Mouse (Mus musculus) MEL (cell line): Measurements from ENCODE around the gene Smarcd2. TPM values are rescaled to one million over a fixed set of nuclear protein-coding genes. Genes with fewer than 3 reads are reported as not detected.
A peak's percentile ranks its signal among the peaks of the same experiment; 100 is the strongest.

ENCODE experiments used
- DNase-seq: peaks from one replicate; pipeline ENCODE4 v3.0.0; 2011; ENCODE audit warnings: low read depth, low spot score
- H3K27ac ChIP-seq: 2 replicates; pipeline ENCODE4 v1.5.1; 2012; ENCODE audit warnings: low read depth, mild to moderate bottlenecking, control low read depth, low read length, moderate library complexity; ENCODE audit not compliant: control insufficient read depth
- H3K27me3 ChIP-seq, 2 experiments: fragments of 150-350 bp in 1 of 2; sonication (generic) in 1 of 2; 2 replicates each; pipeline ENCODE4 v1.6.1; 2012; ENCODE audit warnings: low read length in 2 of 2, mild to moderate bottlenecking in 2 of 2, improper control_type of control experiment in 1 of 2, moderate library complexity in 1 of 2; ENCODE audit not compliant: insufficient read depth in 2 of 2, control insufficient read depth in 1 of 2
- H3K36me3 ChIP-seq, 2 experiments: 2 replicates each; pipeline ENCODE4 v1.6.1; 2012 to 2014; ENCODE audit warnings: low read length in 2 of 2, improper control_type of control experiment in 1 of 2, inconsistent platforms in 1 of 2, mild to moderate bottlenecking in 1 of 2; ENCODE audit not compliant: insufficient read depth in 2 of 2, control insufficient read depth in 1 of 2
- H3K4me1 ChIP-seq, 2 experiments: fragments of 150-350 bp in 1 of 2; sonication (generic) in 1 of 2; 2 replicates each; pipeline ENCODE4 v1.6.1; 2012; ENCODE audit warnings: low read length in 2 of 2, improper control_type of control experiment in 1 of 2, mild to moderate bottlenecking in 1 of 2; ENCODE audit not compliant: insufficient read depth in 2 of 2, control insufficient read depth in 1 of 2
- H3K4me3 ChIP-seq, 2 experiments: fragments of 150-350 bp in 1 of 2; sonication (generic) in 1 of 2; 2 replicates each; pipeline ENCODE4 v1.5.1; 2012; ENCODE audit warnings: low read depth in 2 of 2, low read length in 2 of 2, mild to moderate bottlenecking in 2 of 2, moderate library complexity in 2 of 2, control low read depth in 1 of 2, improper control_type of control experiment in 1 of 2; ENCODE audit not compliant: control insufficient read depth in 1 of 2, insufficient read depth in 1 of 2
- H3K79me2 ChIP-seq: 2 replicates; pipeline ENCODE4 v1.6.1; 2012; ENCODE audit warnings: mild to moderate bottlenecking, low read length, moderate library complexity; ENCODE audit not compliant: control insufficient read depth, poor library complexity, insufficient read depth
- H3K9ac ChIP-seq: 2 replicates; pipeline ENCODE4 v1.6.1; 2012; ENCODE audit warnings: low read depth, mild to moderate bottlenecking, control low read depth, low read length, moderate library complexity; ENCODE audit not compliant: control insufficient read depth, poor library complexity, severe bottlenecking
- H3K9me3 ChIP-seq: fragments of 150-350 bp; sonication (generic); replicated peaks from 2 replicates; pipeline ENCODE4 v1.6.1; 2012; ENCODE audit warnings: mild to moderate bottlenecking, low read length, improper control_type of control experiment, moderate library complexity; ENCODE audit not compliant: insufficient read depth
- CHD1 ChIP-seq: IDR thresholded peaks from 2 replicates; pipeline ENCODE4 v1.6.1; 2012; ENCODE audit warnings: low read depth, mild to moderate bottlenecking, inconsistent platforms, low read length, improper control_type of control experiment
- CTCF ChIP-seq, 3 experiments: IDR thresholded peaks in 2 of 3; conservative IDR thresholded peaks in 1 of 3; 2 replicates each; pipeline ENCODE4 v1.5.1; 2011 to 2012; ENCODE audit warnings: low read length in 3 of 3, low read depth in 2 of 3, mild to moderate bottlenecking in 2 of 3, improper control_type of control experiment in 1 of 3, inconsistent platforms in 1 of 3, mixed read lengths in 1 of 3, moderate library complexity in 1 of 3; ENCODE audit not compliant: control insufficient read depth in 1 of 3, insufficient read depth in 1 of 3, poor library complexity in 1 of 3, severe bottlenecking in 1 of 3
- ELF1 ChIP-seq: IDR thresholded peaks from 2 replicates; pipeline ENCODE4 v1.6.1; 2014; ENCODE audit warnings: low read depth, mild to moderate bottlenecking, inconsistent platforms, low read length, improper control_type of control experiment, moderate library complexity
- EP300 ChIP-seq, 2 experiments: IDR thresholded peaks; 2 replicates each; pipeline ENCODE4 v1.6.1; 2011; ENCODE audit warnings: improper control_type of control experiment in 2 of 2, low read length in 2 of 2, low read depth in 1 of 2, mild to moderate bottlenecking in 1 of 2
- ETS1 ChIP-seq: IDR thresholded peaks from 2 replicates; pipeline ENCODE4 v1.6.1; 2012; ENCODE audit warnings: low read depth, mild to moderate bottlenecking, inconsistent platforms, low read length, improper control_type of control experiment, moderate library complexity
- GATA1 ChIP-seq: IDR thresholded peaks from 2 replicates; pipeline ENCODE4 v1.6.1; 2011; ENCODE audit warnings: low read depth, low read length, improper control_type of control experiment
- HCFC1 ChIP-seq: IDR thresholded peaks from 2 replicates; pipeline ENCODE4 v1.6.1; 2012; ENCODE audit warnings: low read depth, mild to moderate bottlenecking, inconsistent platforms, low read length, improper control_type of control experiment, moderate library complexity
- JUND ChIP-seq: IDR thresholded peaks from 2 replicates; pipeline ENCODE4 v1.6.1; 2011; ENCODE audit warnings: low read depth, mild to moderate bottlenecking, improper control_type of control experiment, low read length
- KAT2A ChIP-seq: conservative IDR thresholded peaks from 2 replicates; pipeline ENCODE4 v1.6.1; 2012; ENCODE audit warnings: low read depth, low read length, improper control_type of control experiment, inconsistent platforms
- MAFK ChIP-seq: IDR thresholded peaks from 2 replicates; pipeline ENCODE4 v1.6.1; 2011; ENCODE audit warnings: low read depth, mild to moderate bottlenecking, low read length, improper control_type of control experiment, borderline replicate concordance
- MEF2A ChIP-seq: IDR thresholded peaks from 2 replicates; pipeline ENCODE4 v1.6.1; 2014; ENCODE audit warnings: low read depth, mild to moderate bottlenecking, inconsistent platforms, low read length, improper control_type of control experiment; ENCODE audit not compliant: poor library complexity, insufficient replicate concordance, severe bottlenecking; ENCODE audit errors: extremely low read depth
- MXI1 ChIP-seq: IDR thresholded peaks from 2 replicates; pipeline ENCODE4 v1.6.1; 2011; ENCODE audit warnings: mild to moderate bottlenecking, low read depth, low read length, improper control_type of control experiment
- NELFE ChIP-seq: IDR thresholded peaks from 2 replicates; pipeline ENCODE4 v1.6.1; 2011; ENCODE audit warnings: low read depth, low read length, improper control_type of control experiment
- POLR2A ChIP-seq, 2 experiments: IDR thresholded peaks; 2 replicates each; pipeline ENCODE4 v1.6.1; 2011 to 2012; ENCODE audit warnings: low read length in 2 of 2, mild to moderate bottlenecking in 2 of 2, control low read depth in 1 of 2, improper control_type of control experiment in 1 of 2, low read depth in 1 of 2, moderate library complexity in 1 of 2; ENCODE audit not compliant: control insufficient read depth in 1 of 2, insufficient read depth in 1 of 2, poor library complexity in 1 of 2
- POLR2AphosphoS2 ChIP-seq: IDR thresholded peaks from 2 replicates; pipeline ENCODE4 v1.6.1; 2011; ENCODE audit warnings: low read length, improper control_type of control experiment
- RCOR1 ChIP-seq: IDR thresholded peaks from 2 replicates; pipeline ENCODE4 v1.6.1; 2012; ENCODE audit warnings: low read depth, mild to moderate bottlenecking, inconsistent platforms, low read length, improper control_type of control experiment
- SIN3A ChIP-seq: IDR thresholded peaks from 2 replicates; pipeline ENCODE4 v1.6.1; 2012; ENCODE audit warnings: low read length, improper control_type of control experiment, inconsistent platforms
- UBTF ChIP-seq: IDR thresholded peaks from 2 replicates; pipeline ENCODE4 v1.6.1; 2012; ENCODE audit warnings: low read depth, mild to moderate bottlenecking, inconsistent platforms, low read length, improper control_type of control experiment, moderate library complexity, borderline replicate concordance; ENCODE audit not compliant: insufficient read depth
- USF1 ChIP-seq: IDR thresholded peaks from 2 replicates; pipeline ENCODE4 v1.6.1; 2014; ENCODE audit warnings: low read depth, mild to moderate bottlenecking, inconsistent platforms, low read length, improper control_type of control experiment, moderate library complexity
- ZC3H11A ChIP-seq: IDR thresholded peaks from 2 replicates; pipeline ENCODE4 v1.6.1; 2012; ENCODE audit warnings: low read depth, mild to moderate bottlenecking, inconsistent platforms, low read length, improper control_type of control experiment
- ZNF384 ChIP-seq: IDR thresholded peaks from 2 replicates; pipeline ENCODE4 v1.6.1; 2012; ENCODE audit warnings: low read depth, mild to moderate bottlenecking, inconsistent platforms, low read length, improper control_type of control experiment
- polyA plus RNA-seq, 2 experiments: library from polyadenylated mRNA; stranded (reverse) in 1 of 2; unstranded in 1 of 2; fragments of >175 nt in 1 of 2; fragments of >200 nt in 1 of 2; gene quantifications; 2 replicates each; pipeline versions ENCODE4 v1.2.1 to v1.2.4; 2012; ENCODE audit warnings: low replicate concordance in 2 of 2, low read depth in 1 of 2; ENCODE audit not compliant: insufficient read length in 2 of 2, insufficient read depth in 1 of 2, missing spikeins in 1 of 2
- total RNA-seq: library from RNA; depleted of rRNA; stranded (reverse); fragments of 300-350 nt; gene quantifications from 2 replicates; pipeline ENCODE4 v1.2.3, GENCODE M21; 2012

Gene Smarcd2
- total and polyA plus RNA-seq, 3 experiments: 123 to 131 TPM; not detected in 1

DNA sequence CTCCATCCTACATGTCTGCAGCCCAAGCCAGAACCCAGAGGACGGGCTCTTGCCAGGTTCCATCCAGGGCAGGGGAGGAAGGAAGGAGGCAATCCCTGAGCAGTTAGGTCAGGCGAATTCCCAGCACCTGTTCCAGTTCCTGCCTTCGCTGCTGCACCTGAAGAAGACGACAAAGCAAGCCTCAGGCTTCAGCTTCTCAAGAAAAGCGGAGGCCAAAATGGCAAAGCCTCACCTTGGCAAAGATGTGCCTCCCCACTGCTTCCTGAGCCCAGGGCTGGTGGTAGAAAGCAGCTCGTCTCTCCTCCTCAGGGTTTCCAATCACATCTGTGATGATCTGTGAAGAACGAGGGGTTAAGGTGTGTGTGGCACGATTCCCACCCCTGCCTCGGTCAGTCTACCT, 8.8 kb downstream of the Smarcd2 start:
- DNase-seq: no peak
- Histone ChIP-seq H3K27me3 (no peaks in the 10 kb centered on the region), H3K4me3 (no peak overlapping the region), H3K27ac (no peak overlapping the region)
- TF ChIP-seq NELFE (no peak), SIN3A (no peak), MEF2A (no peak), GATA1 (no peak), CTCF (IDR thresholded peaks at IDR 0.05 in 2 of 3, conservative IDR thresholded peaks at IDR 0.05 in 1 of 3; ENCODE audit: control insufficient read depth in 1 of 3, insufficient read depth in 1 of 3, low read depth in 2 of 3, low read length in 3 of 3, poor library complexity in 1 of 3, severe bottlenecking in 1 of 3) (no peak), JUND (no peak), ELF1 (no peak), MAFK (no peak), ZC3H11A (no peak), ZNF384 (no peak), MXI1 (no peak), KAT2A (no peak), HCFC1 (no peak), ETS1 (no peak)
- TF ChIP-seq, all 39 proteins: peak for 0
- Histone ChIP-seq H3K9ac (no peak overlapping the region), H3K79me2 (peaks cover 9% of the 10 kb centered on the region; the same call in 1 of the 2 replicates), H3K4me1 (peaks cover 0 to 7% of the 10 kb centered on the region in 2 experiments; a peak in 1 of 4 replicates), H3K9me3 (no peaks in the 10 kb centered on the region), H3K36me3 (peaks cover 3 to 33% of the 10 kb centered on the region in 2 experiments)

- H3K27me3 ChIP-seq: no peaks in the 10 kb centered on the region
- TF ChIP-seq RCOR1 (no peak), CHD1 (no peak), POLR2A (IDR thresholded peaks at IDR 0.05; ENCODE audit: control insufficient read depth in 1 of 2, insufficient read depth in 1 of 2, low read depth in 1 of 2, low read length in 2 of 2, poor library complexity in 1 of 2) (peak in 1 of 2 experiments; percentile 23; a peak in 1 of 4 replicates), POLR2AphosphoS2 (peak; percentile 9; the same call in 1 of the 2 replicates), EP300 (IDR thresholded peaks at IDR 0.05; ENCODE audit: low read depth in 1 of 2, low read length in 2 of 2) (no peak), UBTF (no peak), USF1 (no peak)
- no peak overlapping the region for H3K27ac ChIP-seq
- no peak overlapping the region for H3K9ac ChIP-seq
- H3K4me3 ChIP-seq: no peak overlapping the region
- H3K4me1 ChIP-seq: peaks cover 0 to 10% of the 10 kb centered on the region in 2 experiments; a peak in 3 of 4 replicates
- no peaks in the 10 kb centered on the region for H3K9me3 ChIP-seq
- peaks cover 12 to 33% of the 10 kb centered on the region in 2 experiments for H3K36me3 ChIP-seq
- peaks cover 31% of the 10 kb centered on the region for H3K79me2 ChIP-seq
- DNase-seq: no peak
These were observed 11.8 kb downstream of the Smarcd2 start for GRCm38 (mm10) chr11:106260826-106261450.
